Mouse (Mus musculus) limb, embryonic 11.5 days (tissue): ENCODE measurements around the gene Lsm12. TPM values are rescaled to one million over a fixed set of nuclear protein-coding genes. Genes with fewer than 3 reads are reported as not detected.

Experiments used
- ATAC-seq: fragments of 200-750 bp; cut with Nextera tagmentation; 2 replicates; pipeline ENCODE4 v1.8.0; 2017; ENCODE audit warnings: low read depth; ENCODE audit not compliant: insufficient number of reproducible peaks, low FRiP score, low TSS enrichment
- DNase-seq: peaks from one replicate; pipeline ENCODE4 v3.0.0-alpha.2; 2015; ENCODE audit warnings: low spot score
- H3K27ac ChIP-seq: fragments of 300-500 bp; sonication (generic); replicated peaks from 2 replicates; pipeline ENCODE4 v1.5.1; 2014; ENCODE audit warnings: low read depth, mild to moderate bottlenecking, low read length
- H3K27me3 ChIP-seq: fragments of 300-500 bp; sonication (generic); 2 replicates; pipeline ENCODE4 v1.6.1; 2014; ENCODE audit warnings: mild to moderate bottlenecking, low read length, mixed read lengths; ENCODE audit not compliant: control insufficient read depth, insufficient read depth
- H3K36me3 ChIP-seq: fragments of 300-500 bp; sonication (generic); 2 replicates; pipeline ENCODE4 v1.6.1; 2014; ENCODE audit warnings: mild to moderate bottlenecking, low read length, moderate library complexity, mixed read lengths; ENCODE audit not compliant: control insufficient read depth, insufficient read depth
- H3K4me1 ChIP-seq: fragments of 300-500 bp; sonication (generic); 2 replicates; pipeline ENCODE4 v1.6.1; 2014; ENCODE audit warnings: low read length, mixed read lengths; ENCODE audit not compliant: control insufficient read depth, insufficient read depth
- H3K4me2 ChIP-seq: fragments of 300-500 bp; sonication (generic); 2 replicates; pipeline ENCODE4 v1.6.1; 2014; ENCODE audit warnings: low read depth, mild to moderate bottlenecking, moderate library complexity; ENCODE audit not compliant: severe bottlenecking
- H3K4me3 ChIP-seq: fragments of 300-500 bp; sonication (generic); 2 replicates; pipeline ENCODE4 v1.5.1; 2014; ENCODE audit warnings: low read depth, low read length
- H3K9ac ChIP-seq: fragments of 300-500 bp; sonication (generic); 2 replicates; pipeline ENCODE4 v1.6.1; 2014; ENCODE audit warnings: mild to moderate bottlenecking, low read length
- H3K9me3 ChIP-seq: fragments of 300-500 bp; sonication (generic); 2 replicates; pipeline ENCODE4 v1.6.1; 2016; ENCODE audit warnings: low read length; ENCODE audit not compliant: control insufficient read depth
- WGBS: fragments of 180-500 bp; shearing (Covaris S2); extraction: QIAGEN DNeasy Blood & Tissue Kit; methylation state at CpG from one replicate; pipeline ENCODE4 v1.1.7; 2014; 5-methylcytosine and 5-hydroxymethylcytosine counted together
- polyA plus RNA-seq: library from polyadenylated mRNA; unstranded; fragments of >200 nt; fragmentation: Nextera tagmentation; extraction: Ambion mirVana; gene quantifications from 2 replicates; pipeline ENCODE4 v1.2.1, GENCODE M21; 2014

Lsm12 gene
- polyA plus RNA-seq, 1 experiment from 2014 or later, result 74.5 TPM

DNA sequence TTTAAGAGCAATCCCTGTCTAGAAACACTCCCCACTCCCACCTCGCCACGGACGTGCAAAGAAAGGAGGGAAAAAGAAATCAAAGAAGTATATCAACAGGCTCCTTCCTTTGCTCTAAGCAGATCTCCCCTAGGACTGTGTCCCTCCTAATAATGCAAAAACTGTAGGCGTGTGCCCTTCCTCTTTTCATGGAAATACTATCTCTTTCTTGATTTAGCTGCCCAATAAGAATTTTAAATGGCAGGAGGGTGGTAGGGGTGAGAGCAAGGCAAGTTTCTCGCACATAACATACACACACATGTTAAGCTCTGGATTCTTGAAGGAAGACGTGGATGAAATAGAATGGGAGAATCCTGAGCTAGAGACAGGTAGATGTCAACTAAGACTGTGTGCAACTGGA is 3.9 kb upstream of the Lsm12 start:
- Histone ChIP-seq H3K4me3 (peak overlapping the region; percentile 62), H3K9me3 (no peaks in the 10 kb centered on the region), H3K4me1 (peaks cover 15% of the 10 kb centered on the region), H3K9ac (peak overlapping the region; percentile 70; the same call in 1 of the 2 replicates), H3K27ac (no peak overlapping the region), H3K36me3 (peaks cover 2% of the 10 kb centered on the region), H3K4me2 (peak overlapping the region; percentile 90), H3K27me3 (no peaks in the 10 kb centered on the region)
- DNase-seq (no peak), ATAC-seq (no peak)
- whole genome bisulfite sequencing, result 74% methylated on average over 6 of the region's 6 CpGs

DNA sequence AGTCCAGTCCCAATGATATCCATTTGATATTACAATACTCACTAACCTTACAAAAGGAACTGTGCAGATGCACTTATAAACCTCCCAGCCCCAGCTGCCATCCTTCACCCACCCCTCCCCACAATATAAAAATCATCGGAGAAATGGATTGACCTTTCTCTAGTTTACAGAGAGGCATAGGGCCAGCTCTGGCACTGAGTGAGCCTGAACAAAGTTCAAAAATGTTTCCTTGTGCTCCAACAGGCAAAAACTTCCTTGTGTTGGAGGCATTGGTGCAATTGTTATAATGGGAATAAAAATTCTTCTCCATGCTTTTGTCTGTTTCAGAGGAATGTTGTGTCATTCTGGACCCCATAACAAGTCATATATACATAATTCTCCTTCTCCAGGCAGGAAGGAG is 1.1 kb upstream of the Lsm12 start:
- H3K27me3 ChIP-seq, result no peaks in the 10 kb centered on the region
- no peak overlapping the region for H3K4me3 ChIP-seq
- WGBS, result 92% methylated on average over 1 of the region's 1 CpGs
- DNase-seq, result no peak
- no peak for ATAC-seq
- H3K27ac ChIP-seq, result no peak overlapping the region
- H3K9ac ChIP-seq, result no peak overlapping the region
- H3K4me2 ChIP-seq, result no peak overlapping the region
- H3K9me3 ChIP-seq, result no peaks in the 10 kb centered on the region
- H3K4me1 ChIP-seq, result peaks cover 15% of the 10 kb centered on the region
- peaks cover 2% of the 10 kb centered on the region; the same call in 1 of the 2 replicates for H3K36me3 ChIP-seq

DNA sequence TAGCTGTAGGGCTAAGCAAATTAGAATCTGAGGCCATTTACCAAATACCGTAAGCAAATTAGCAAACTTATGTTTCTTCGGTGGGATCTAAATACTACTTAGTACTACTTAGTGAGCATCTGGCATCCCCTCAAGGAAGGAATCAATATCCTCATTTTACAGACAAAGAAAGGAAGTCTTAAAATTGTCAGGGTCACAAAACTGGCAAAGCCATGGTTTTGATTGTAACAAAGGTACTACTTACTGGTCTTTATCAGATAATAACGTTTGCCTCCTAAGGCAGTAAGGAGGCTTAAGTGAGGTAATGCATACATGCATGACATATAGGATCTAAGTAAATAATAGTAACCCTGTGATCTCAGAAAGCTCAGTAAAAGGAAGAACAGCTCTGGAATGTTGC is 581 bp upstream of the Lsm12 start:
- Histone ChIP-seq H3K4me1 (peaks cover 10% of the 10 kb centered on the region), H3K4me3 (peak overlapping the region; percentile 95; the same call in 1 of the 2 replicates), H3K27me3 (no peaks in the 10 kb centered on the region), H3K9me3 (no peaks in the 10 kb centered on the region), H3K36me3 (peaks cover 2% of the 10 kb centered on the region; the same call in 1 of the 2 replicates), H3K9ac (no peak overlapping the region), H3K4me2 (peak overlapping the region; percentile 81), H3K27ac (no peak overlapping the region; the same call in 1 of the 2 replicates)
- ATAC-seq (no peak), DNase-seq (no peak)
- WGBS, result 61% methylated on average over 3 of the region's 3 CpGs

DNA sequence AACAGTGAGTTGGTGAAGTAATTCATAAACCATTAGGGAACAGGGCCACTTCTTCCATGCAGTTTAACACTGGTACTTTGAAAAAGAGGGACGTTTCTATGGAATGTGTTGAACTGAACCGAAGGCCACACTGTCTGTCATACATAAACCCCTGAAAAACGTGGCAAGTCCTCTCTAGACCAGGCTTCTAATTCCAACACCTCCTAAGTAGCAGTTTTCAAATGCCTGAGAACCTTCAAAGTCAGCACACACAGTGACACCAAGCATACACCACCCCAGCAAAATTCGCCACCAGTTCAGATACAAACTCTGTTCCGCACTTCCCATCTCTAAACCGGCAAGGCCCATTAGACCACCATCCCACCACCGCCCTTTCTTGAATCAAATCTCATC is 847 bp downstream of the Lsm12 start:
- WGBS, result 8% methylated on average over 7 of the region's 7 CpGs
- Histone ChIP-seq H3K9ac (peak overlapping the region; percentile 86), H3K4me3 (peak overlapping the region; percentile 95), H3K4me2 (peak overlapping the region; percentile 81), H3K36me3 (peaks cover 2% of the 10 kb centered on the region; the same call in 1 of the 2 replicates), H3K27ac (peak overlapping the region; percentile 86; the same call in 1 of the 2 replicates), H3K27me3 (no peaks in the 10 kb centered on the region), H3K4me1 (peaks cover 8% of the 10 kb centered on the region; the same call in 1 of the 2 replicates), H3K9me3 (no peaks in the 10 kb centered on the region)
- DNase-seq (no peak), ATAC-seq (no peak)

DNA sequence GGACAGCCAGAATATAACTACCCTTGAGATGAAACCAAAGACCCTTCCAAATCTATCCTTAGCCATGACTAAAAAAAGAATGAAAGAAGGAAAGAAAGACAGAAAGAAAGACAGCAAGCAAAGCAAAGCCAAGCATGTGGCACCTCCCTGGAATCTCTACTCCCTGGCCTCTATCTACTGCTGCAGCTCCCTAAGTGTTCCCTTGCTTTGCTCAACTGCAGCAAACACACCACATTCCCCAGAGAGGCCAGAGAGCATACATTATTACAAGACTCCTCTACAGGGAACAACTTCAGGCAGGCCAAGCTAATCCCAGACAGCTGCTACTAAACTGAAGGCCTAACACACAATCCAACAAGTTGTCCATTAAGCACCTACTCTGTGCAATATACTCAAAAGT is 5.3 kb downstream of the Lsm12 start:
- H3K9me3 ChIP-seq, result no peaks in the 10 kb centered on the region
- no peak overlapping the region for H3K27ac ChIP-seq
- H3K27me3 ChIP-seq, result no peaks in the 10 kb centered on the region
- 0 out of 2 replicates have a peak, but pooled peaks cover 5% of the 10 kb centered on the region for H3K4me1 ChIP-seq
- DNase-seq (no peak), ATAC-seq (no peak)
- H3K36me3 ChIP-seq, result peaks cover 2% of the 10 kb centered on the region; the same call in 1 of the 2 replicates
- H3K9ac ChIP-seq, result no peak overlapping the region
- H3K4me3 ChIP-seq, result no peak overlapping the region
- no peak overlapping the region for H3K4me2 ChIP-seq

DNA sequence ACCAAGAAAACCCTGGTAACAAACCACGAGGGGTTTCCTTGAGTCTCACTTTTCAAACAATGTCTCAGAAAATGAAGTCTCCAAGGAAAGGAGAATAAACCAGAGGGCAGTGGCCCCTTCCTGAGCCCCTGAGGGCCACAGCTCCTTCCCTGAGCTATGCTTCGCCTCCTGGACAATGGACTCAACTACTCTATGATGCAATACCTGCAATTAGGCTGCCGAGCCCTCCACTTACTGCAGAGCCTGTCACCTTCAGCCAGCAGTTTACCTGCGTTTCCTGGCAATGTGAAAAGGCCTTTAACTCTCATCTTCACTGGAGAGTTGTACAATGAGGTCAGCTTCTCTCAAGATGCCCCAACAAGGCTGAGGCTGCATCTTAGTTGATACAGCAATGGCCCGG is 16.4 kb downstream of the Lsm12 start:
- Histone ChIP-seq H3K4me3 (no peak overlapping the region), H3K9me3 (no peaks in the 10 kb centered on the region), H3K9ac (no peak overlapping the region), H3K4me1 (no peaks in the 10 kb centered on the region), H3K27me3 (no peaks in the 10 kb centered on the region), H3K27ac (no peak overlapping the region), H3K36me3 (peaks cover 24% of the 10 kb centered on the region), H3K4me2 (no peak overlapping the region)
- 89% methylated on average over 5 of the region's 5 CpGs for WGBS
- ATAC-seq (no peak), DNase-seq (no peak)

DNA sequence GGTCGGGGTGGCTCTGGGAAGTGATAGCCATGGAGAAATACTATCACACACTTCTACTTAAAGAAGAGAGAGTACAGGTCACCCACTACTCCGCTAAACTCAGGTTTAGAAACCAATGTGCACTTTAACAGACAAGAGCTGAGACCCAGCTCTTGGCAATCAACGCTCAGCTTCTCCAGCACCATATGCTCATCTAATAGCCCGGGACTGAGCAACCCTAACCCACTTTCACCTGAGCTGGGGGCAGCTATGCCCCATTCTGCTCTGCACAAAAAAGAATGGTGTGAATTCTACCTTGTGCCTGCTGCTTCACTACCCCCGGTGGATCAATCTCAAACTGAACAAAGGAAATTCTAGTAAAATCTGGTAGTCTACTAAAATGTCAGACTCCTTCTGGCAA is 17.6 kb downstream of the Lsm12 start:
- ATAC-seq, result no peak
- Histone ChIP-seq H3K4me2 (no peak overlapping the region), H3K27me3 (no peaks in the 10 kb centered on the region), H3K27ac (no peak overlapping the region), H3K4me3 (no peak overlapping the region), H3K4me1 (no peaks in the 10 kb centered on the region), H3K9ac (no peak overlapping the region), H3K9me3 (no peaks in the 10 kb centered on the region), H3K36me3 (peaks cover 30% of the 10 kb centered on the region)
- WGBS, result 91% methylated on average over 5 of the region's 5 CpGs
- no peak for DNase-seq

DNA sequence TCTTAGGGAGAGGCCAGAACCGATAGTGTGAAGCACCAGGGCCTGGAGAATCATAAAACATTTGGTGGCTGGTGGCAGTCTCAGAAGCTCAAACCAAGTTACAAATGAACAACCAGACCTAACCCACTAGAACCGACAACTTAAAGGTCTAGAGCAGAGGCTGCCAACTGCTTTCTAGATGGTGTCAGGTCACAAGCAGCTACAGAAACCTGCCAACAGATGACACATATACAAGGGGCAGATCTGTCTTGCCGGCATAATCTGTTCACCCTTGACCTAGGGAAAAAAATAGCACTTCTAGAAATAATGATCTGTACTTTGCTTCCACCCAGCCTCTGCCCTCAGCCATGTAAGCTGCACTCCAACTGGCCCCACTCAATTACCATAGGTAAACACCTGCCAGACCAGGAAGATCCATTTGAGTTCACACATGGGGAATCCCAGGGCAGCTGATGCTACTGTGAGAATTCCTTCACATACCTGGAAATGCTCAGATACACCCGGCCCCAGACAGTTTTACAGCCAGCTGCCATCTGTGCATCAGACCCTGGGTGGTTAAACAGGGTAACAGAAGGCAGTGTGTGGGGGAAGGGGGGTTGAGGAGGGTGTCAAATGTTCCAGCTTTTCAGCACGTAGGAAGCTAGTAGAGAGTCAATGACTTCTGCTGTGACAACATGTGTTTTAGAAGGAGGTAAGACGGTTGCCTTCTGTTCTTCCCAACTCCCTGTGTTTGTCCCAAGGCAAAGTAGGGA is 18.9 kb downstream of the Lsm12 start:
- DNase-seq (no peak), ATAC-seq (no peak)
- no peaks in the 10 kb centered on the region for H3K4me1 ChIP-seq
- H3K4me3 ChIP-seq, result no peak overlapping the region
- H3K9ac ChIP-seq, result no peak overlapping the region
- peaks cover 30% of the 10 kb centered on the region for H3K36me3 ChIP-seq
- no peaks in the 10 kb centered on the region for H3K27me3 ChIP-seq
- H3K27ac ChIP-seq, result no peak overlapping the region
- H3K9me3 ChIP-seq, result no peaks in the 10 kb centered on the region
- no peak overlapping the region for H3K4me2 ChIP-seq
- 26% methylated on average over 6 of the region's 6 CpGs for WGBS
